Comparison of ENCODE assay signal across 27 mouse cellular contexts in the genomic region with DNA sequence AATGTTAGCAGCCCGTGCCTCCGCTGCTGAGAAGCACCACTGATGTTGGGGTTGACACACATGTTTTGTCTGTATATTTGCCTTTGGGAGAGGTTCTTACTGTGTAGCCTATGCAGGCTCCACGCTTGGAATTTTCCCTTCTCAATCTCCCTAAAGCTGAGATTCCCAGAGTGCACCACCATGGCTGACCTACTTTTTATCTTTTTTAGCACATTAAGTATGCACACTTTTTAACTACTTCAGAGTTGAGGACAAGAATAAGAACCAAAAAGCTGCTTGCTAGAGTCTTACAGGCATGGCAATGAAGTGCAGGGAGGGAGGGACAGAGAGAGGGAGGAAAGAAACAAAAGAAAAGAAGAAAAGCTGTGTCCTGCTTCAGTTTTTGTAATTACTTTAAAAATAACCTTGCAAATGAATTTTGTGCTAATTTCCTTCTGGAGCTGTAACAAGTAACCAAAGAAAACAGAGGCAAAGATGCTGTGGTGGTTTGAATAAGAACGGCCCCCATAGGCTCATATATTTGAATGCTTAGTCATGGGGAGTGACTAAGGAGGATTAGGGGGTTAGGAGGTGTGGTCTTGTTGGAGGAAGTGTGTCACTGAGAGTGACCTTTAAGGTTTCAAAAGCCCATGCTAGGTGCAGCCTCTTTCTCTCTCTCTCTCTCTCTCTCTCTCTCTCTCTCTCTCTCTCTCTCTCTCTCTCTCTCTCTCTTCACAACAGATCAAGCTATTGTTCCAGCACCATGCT.
A peak's percentile ranks its signal among the peaks of the same experiment; 100 is the strongest.
DNase-seq lines count a peak whose midpoint lies in the region; ATAC-seq and TF ChIP-seq lines count a peak whose summit lies in the region.
"Had no signal": no experiment of that assay in that cellular context is flagged by ENCODE, and none has a peak within 500 bp of the region (broad histone marks: within the 10 kb centered on the region; RNA-seq: fewer than 3 reads in every experiment).

No protein-coding gene starts in this region.

- no peak overlapping the region for H3K4me3 ChIP-seq in left cerebral cortex, adult 2 months
- H3K4me3 ChIP-seq: embryonic facial prominence, embryonic 13.5 days; erythroblast, embryonic 14.5 days; forebrain, embryonic 13.5 days; heart, embryonic 13.5 days; limb, embryonic 12.5 days; liver, embryonic 12.5 days; megakaryocyte, embryonic 14.5 days; midbrain, embryonic 13.5 days; neural tube, embryonic 12.5 days had no signal

- 0 out of 2 replicates have a peak, but pooled peaks have one; percentile 20 for ATAC-seq in neutrophil, adult 5-6 weeks (ENCODE audit: extremely low read depth, insufficient number of reproducible peaks, low FRiP score, poor library complexity, severe bottlenecking)
- ATAC-seq: forebrain, embryonic 13.5 days; liver, embryonic 12.5 days; midbrain, embryonic 13.5 days had no signal

- DNase-seq in left cerebral cortex, adult 2 months (ENCODE audit: extremely low spot score in 1 of 2, low spot score in 2 of 2): no peak
- DNase-seq in left cerebral cortex, adult 11 months (ENCODE audit: low spot score): no peak
- peak; percentile 38 for DNase-seq in A20 (ENCODE audit: low read depth, low spot score)
- peak; percentile 90 for DNase-seq in R1 (ENCODE audit: low read depth, low spot score)
- DNase-seq in retina, postnatal 1 day: no peak
- no peak for DNase-seq in gastrocnemius, postnatal 4 days (ENCODE audit: low spot score in 2 of 2)
- DNase-seq in adrenal gland, postnatal 4 days (ENCODE audit: low spot score in 2 of 2): no peak
- DNase-seq: adrenal gland, postnatal 36 days; cerebellum, adult 11-12 months; cerebellum, postnatal 14 days; gastrocnemius, postnatal 14 days; heart, adult 18-20 months; heart, postnatal 14 days; kidney, adult 11 months; lung, embryonic 14.5 days; thymus, adult 2 months; thymus, postnatal 4 days had no signal

- H3K27ac ChIP-seq in left cerebral cortex, adult 2 months: peak overlapping the region; percentile 61; the same call in 1 of the 2 replicates
- H3K27ac ChIP-seq: embryonic facial prominence, embryonic 13.5 days; forebrain, embryonic 13.5 days; heart, embryonic 13.5 days; limb, embryonic 12.5 days; liver, embryonic 12.5 days; midbrain, embryonic 13.5 days; neural tube, embryonic 12.5 days had no signal

- intact Hi-C loops in left cerebral cortex, adult 2 months (cut with DNase I): loop anchor here (2.0 kb wide), 1 partner anchor 101 kb away; no protein-coding TSS in a partner anchor

- no peak for TF ChIP-seq CTCF in left cerebral cortex, adult 2 months (IDR thresholded peaks at IDR 0.05)

Comparison
In these comparisons a context has a peak if more than half of its experiments do, and no peak if none do; other contexts are left out.
1. DNase-seq: peak in A20 (single experiment) and R1 (single experiment); none in left cerebral cortex, adult 2 months (0 of 2), left cerebral cortex, adult 11 months (single experiment), retina, postnatal 1 day (single experiment), gastrocnemius, postnatal 4 days (0 of 2) and adrenal gland, postnatal 4 days (0 of 2).